Mouse (Mus musculus) liver, embryonic 16.5 days (tissue): Measurements from ENCODE around the gene Polr2h. TPM values are rescaled to one million over a fixed set of nuclear protein-coding genes. Genes with fewer than 3 reads are reported as not detected.

Experiments
- ATAC-seq: fragments of 200-750 bp; cut with Nextera tagmentation; 2 replicates; pipeline ENCODE4 v1.8.0; 2017; ENCODE audit warnings: low read depth, mild to moderate bottlenecking, moderate number of reproducible peaks, moderate library complexity
- H3K27ac ChIP-seq: fragments of 300-500 bp; sonication (generic); 2 replicates; pipeline ENCODE4 v1.5.1; 2014; ENCODE audit warnings: mild to moderate bottlenecking, low read length
- H3K27me3 ChIP-seq: fragments of 300-500 bp; sonication (generic); 2 replicates; pipeline ENCODE4 v1.6.1; 2014; ENCODE audit warnings: low read depth, low read length, mixed read lengths; ENCODE audit not compliant: control insufficient read depth, insufficient read depth
- H3K36me3 ChIP-seq: fragments of 300-500 bp; sonication (generic); 2 replicates; pipeline ENCODE4 v1.6.1; 2014; ENCODE audit warnings: mild to moderate bottlenecking; ENCODE audit not compliant: control insufficient read depth, insufficient read depth
- H3K4me1 ChIP-seq: fragments of 300-500 bp; sonication (generic); 2 replicates; pipeline ENCODE4 v1.6.1; 2014; ENCODE audit warnings: low read depth, low read length, mixed read lengths; ENCODE audit not compliant: control insufficient read depth
- H3K4me2 ChIP-seq: fragments of 300-500 bp; sonication (generic); 2 replicates; pipeline ENCODE4 v1.6.1; 2014; ENCODE audit warnings: low read depth, low read length, mixed read lengths
- H3K4me3 ChIP-seq: fragments of 300-500 bp; sonication (generic); 2 replicates; pipeline ENCODE4 v1.5.1; 2014; ENCODE audit warnings: low read depth, mild to moderate bottlenecking, low read length
- H3K9ac ChIP-seq: fragments of 300-500 bp; sonication (generic); 2 replicates; pipeline ENCODE4 v1.6.1; 2014; ENCODE audit warnings: low read depth, low read length
- H3K9me3 ChIP-seq: fragments of 300-500 bp; sonication (generic); replicated peaks from 2 replicates; pipeline ENCODE4 v1.6.1; 2016; ENCODE audit warnings: low read length; ENCODE audit not compliant: control insufficient read depth
- WGBS: fragments of 180-500 bp; shearing (Covaris S2); extraction: QIAGEN DNeasy Blood & Tissue Kit; methylation state at CpG from one replicate; pipeline ENCODE4 v1.1.7; 2014; ENCODE audit not compliant: insufficient replicate concordance; 5-methylcytosine and 5-hydroxymethylcytosine counted together
- polyA plus RNA-seq: library from polyadenylated mRNA; unstranded; fragments of >200 nt; fragmentation: Nextera tagmentation; extraction: Ambion mirVana; gene quantifications from 2 replicates; pipeline ENCODE4 v1.2.1, GENCODE M21; 2015

Polr2h gene
- polyA plus RNA-seq, 1 experiment from 2014 or later: 27.7 TPM

- WGBS: 49% methylated on average over 3 of the region's 3 CpGs
- Histone ChIP-seq H3K27me3 (no peaks in the 10 kb centered on the region), H3K4me2 (no peak overlapping the region), H3K27ac (peak overlapping the region; percentile 91), H3K9ac (no peak overlapping the region), H3K9me3 (no peaks in the 10 kb centered on the region), H3K4me3 (no peak overlapping the region), H3K36me3 (peaks cover 5% of the 10 kb centered on the region), H3K4me1 (peaks cover 64% of the 10 kb centered on the region)
- ATAC-seq: no peak
Measured at GRCm38 (mm10) chr16:20705786-20706185, 11.7 kb upstream of the Polr2h start.

- Histone ChIP-seq H3K27ac (peak overlapping the region; percentile 91), H3K4me3 (no peak overlapping the region), H3K9me3 (no peaks in the 10 kb centered on the region), H3K36me3 (peaks cover 9% of the 10 kb centered on the region), H3K4me1 (peaks cover 67% of the 10 kb centered on the region), H3K27me3 (no peaks in the 10 kb centered on the region), H3K9ac (peak overlapping the region; percentile 19; the same call in 1 of the 2 replicates), H3K4me2 (no peak overlapping the region; the same call in 1 of the 2 replicates)
- WGBS: 74% methylated on average over 2 of the region's 2 CpGs
- peak; percentile 15 for ATAC-seq
Measured at GRCm38 (mm10) chr16:20706407-20707055, 10.9 kb upstream of the Polr2h start.

GRCm38 (mm10) chr16:20708220-20708938 lies 9.1 kb upstream of the Polr2h start:
- no peak for ATAC-seq
- Histone ChIP-seq H3K4me3 (no peak overlapping the region), H3K9me3 (no peaks in the 10 kb centered on the region), H3K9ac (no peak overlapping the region), H3K4me1 (peaks cover 66% of the 10 kb centered on the region), H3K36me3 (peaks cover 17% of the 10 kb centered on the region), H3K4me2 (no peak overlapping the region), H3K27ac (no peak overlapping the region), H3K27me3 (no peaks in the 10 kb centered on the region)
- WGBS: 91% methylated on average over 21 of the region's 21 CpGs

GRCm38 (mm10) chr16:20708939-20709734 lies 8.3 kb upstream of the Polr2h start:
- Histone ChIP-seq H3K36me3 (peaks cover 17% of the 10 kb centered on the region), H3K27me3 (no peaks in the 10 kb centered on the region), H3K9me3 (no peaks in the 10 kb centered on the region), H3K4me2 (no peak overlapping the region), H3K4me1 (peaks cover 67% of the 10 kb centered on the region), H3K4me3 (no peak overlapping the region), H3K27ac (no peak overlapping the region), H3K9ac (no peak overlapping the region)
- 76% methylated on average over 19 of the region's 19 CpGs for WGBS
- no peak for ATAC-seq

GRCm38 (mm10) chr16:20710370-20710769 lies 7.1 kb upstream of the Polr2h start:
- no peaks in the 10 kb centered on the region for H3K27me3 ChIP-seq
- peaks cover 17% of the 10 kb centered on the region for H3K36me3 ChIP-seq
- H3K4me3 ChIP-seq: no peak overlapping the region
- peaks cover 66% of the 10 kb centered on the region for H3K4me1 ChIP-seq
- no peaks in the 10 kb centered on the region for H3K9me3 ChIP-seq
- H3K4me2 ChIP-seq: no peak overlapping the region
- no peak overlapping the region for H3K27ac ChIP-seq
- H3K9ac ChIP-seq: no peak overlapping the region
- WGBS: 93% methylated on average over 11 of the region's 11 CpGs
- no peak for ATAC-seq

- WGBS: 37% methylated on average over 4 of the region's 4 CpGs
- ATAC-seq: no peak
- Histone ChIP-seq H3K27ac (no peak overlapping the region), H3K4me2 (no peak overlapping the region), H3K36me3 (peaks cover 17% of the 10 kb centered on the region), H3K9ac (no peak overlapping the region), H3K4me3 (no peak overlapping the region), H3K9me3 (no peaks in the 10 kb centered on the region), H3K4me1 (peaks cover 66% of the 10 kb centered on the region), H3K27me3 (no peaks in the 10 kb centered on the region)
Measured at GRCm38 (mm10) chr16:20710810-20711209, 6.7 kb upstream of the Polr2h start.

- H3K27ac ChIP-seq: peak overlapping the region; percentile 82; the same call in 1 of the 2 replicates
- H3K9me3 ChIP-seq: no peaks in the 10 kb centered on the region
- H3K9ac ChIP-seq: peak overlapping the region; percentile 83; the same call in 1 of the 2 replicates
- WGBS: 77% methylated on average over 9 of the region's 9 CpGs
- H3K27me3 ChIP-seq: no peaks in the 10 kb centered on the region
- ATAC-seq: no peak
- peaks cover 64% of the 10 kb centered on the region for H3K4me1 ChIP-seq
- peaks cover 17% of the 10 kb centered on the region for H3K36me3 ChIP-seq
- H3K4me3 ChIP-seq: no peak overlapping the region
- H3K4me2 ChIP-seq: no peak overlapping the region
Measured at GRCm38 (mm10) chr16:20712190-20712589, 5.3 kb upstream of the Polr2h start.

- Histone ChIP-seq H3K4me1 (peaks cover 58% of the 10 kb centered on the region), H3K9ac (peak overlapping the region; percentile 83), H3K36me3 (peaks cover 15% of the 10 kb centered on the region), H3K27me3 (no peaks in the 10 kb centered on the region), H3K4me3 (peak overlapping the region; percentile 85), H3K9me3 (no peaks in the 10 kb centered on the region), H3K4me2 (peak overlapping the region; percentile 99), H3K27ac (peak overlapping the region; percentile 82)
- 26% methylated on average over 7 of the region's 7 CpGs for WGBS
- ATAC-seq: peak; percentile 22
Measured at GRCm38 (mm10) chr16:20712889-20713288, 4.6 kb upstream of the Polr2h start.
